Mouse (Mus musculus): Measurements from ENCODE around the gene Tma7. TPM values are rescaled to one million over a fixed set of nuclear protein-coding genes. Genes with fewer than 3 reads are reported as not detected.

Gene Tma7
- total and polyA plus RNA-seq, 3 experiments, result 255 to 529 (median 336) TPM

DNA sequence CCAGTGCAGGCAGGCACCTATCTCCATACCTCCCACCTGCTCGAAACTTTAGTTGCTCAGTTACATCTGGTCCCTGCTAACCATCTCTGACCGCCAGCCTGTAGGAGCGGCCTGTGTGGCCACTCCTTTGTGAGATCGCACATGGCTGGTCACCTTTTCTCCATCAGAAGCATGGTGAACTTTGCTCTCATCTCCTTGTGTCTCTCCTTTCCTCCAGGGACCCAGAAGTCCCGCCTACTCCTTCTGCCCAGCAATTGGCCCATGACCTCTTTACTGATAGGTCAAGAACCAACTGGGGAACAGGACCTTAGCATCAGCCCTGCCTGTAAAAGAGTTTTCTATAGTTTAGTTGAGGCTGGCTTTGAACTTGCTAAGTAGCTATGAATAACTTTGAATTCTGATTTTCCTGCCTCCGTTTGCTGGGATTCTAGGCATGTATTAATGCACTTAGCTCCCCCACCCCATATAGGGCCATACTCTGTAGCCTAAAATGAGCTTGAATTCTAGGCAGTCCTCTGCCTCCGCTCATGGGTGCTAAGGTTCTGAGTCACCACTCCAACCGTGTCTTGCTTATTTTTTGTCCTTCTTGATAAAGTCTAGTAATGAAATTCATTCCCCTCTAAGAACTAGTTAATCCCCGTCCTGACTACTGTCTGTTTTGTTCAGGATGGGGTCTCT, 32.3 kb downstream of the Tma7 start:
- TF ChIP-seq ZKSCAN1 (IDR thresholded peaks at IDR 0.05; ENCODE audit: borderline replicate concordance, low read depth, low read length), result no peak
- no peak for TF ChIP-seq EP300 (IDR thresholded peaks at IDR 0.05; ENCODE audit: low read length)
- TF ChIP-seq MAZ (IDR thresholded peaks at IDR 0.05; ENCODE audit: low read depth, low read length), result no peak
- no peak; the same call in 1 of the 2 replicates for TF ChIP-seq CHD1 (IDR thresholded peaks at IDR 0.05; ENCODE audit: low read depth, low read length)
- TF ChIP-seq POLR2A (IDR thresholded peaks at IDR 0.05; ENCODE audit: low read depth, low read length), result peak; percentile 90
- TF ChIP-seq CTCF (conservative IDR thresholded peaks at IDR 0.05 in 1 of 2, IDR thresholded peaks at IDR 0.05 in 1 of 2; ENCODE audit: low read depth in 2 of 2, low read length in 2 of 2), result no peak
- TF ChIP-seq SIN3A (IDR thresholded peaks at IDR 0.05; ENCODE audit: low read length), result no peak
- TF ChIP-seq UBTF (IDR thresholded peaks at IDR 0.05; ENCODE audit: low read depth, low read length), result no peak
- TF ChIP-seq GABPA (IDR thresholded peaks at IDR 0.05; ENCODE audit: insufficient replicate concordance, low read depth, low read length), result no peak
- TF ChIP-seq USF1 (IDR thresholded peaks at IDR 0.05; ENCODE audit: low read depth, low read length), result no peak
- no peak for TF ChIP-seq KAT2A (IDR thresholded peaks at IDR 0.05; ENCODE audit: insufficient replicate concordance, low read length)
- peak; percentile 88 for TF ChIP-seq MAX (IDR thresholded peaks at IDR 0.05; ENCODE audit: low read length)
- TF ChIP-seq JUN (IDR thresholded peaks at IDR 0.05; ENCODE audit: insufficient read depth, low read depth, low read length), result no peak
- peak; percentile 89 for TF ChIP-seq TBP (conservative IDR thresholded peaks at IDR 0.05; ENCODE audit: low read depth, low read length)
- TF ChIP-seq MYC (IDR thresholded peaks at IDR 0.05; ENCODE audit: low read depth, low read length), result peak; percentile 94
- no peak for TF ChIP-seq SMC3 (IDR thresholded peaks at IDR 0.05; ENCODE audit: low read depth, low read length)
- no peak for TF ChIP-seq ZC3H11A (IDR thresholded peaks at IDR 0.05; ENCODE audit: low read depth, low read length)
- no peak for TF ChIP-seq IRF4 (IDR thresholded peaks at IDR 0.05; ENCODE audit: low read depth, low read length)
- TF ChIP-seq MAFK (IDR thresholded peaks at IDR 0.05; ENCODE audit: insufficient replicate concordance, low read length), result no peak
- no peak for TF ChIP-seq PAX5 (IDR thresholded peaks at IDR 0.05; ENCODE audit: low read length)
- 0 out of 2 replicates have a peak, but pooled peaks have one; percentile 59 for TF ChIP-seq POLR2AphosphoS2 (IDR thresholded peaks at IDR 0.05; ENCODE audit: low read depth, low read length)
- TF ChIP-seq ZNF384 (IDR thresholded peaks at IDR 0.05; ENCODE audit: low read depth, low read length), result no peak
- TF ChIP-seq TCF12 (IDR thresholded peaks at IDR 0.05; ENCODE audit: low read depth, low read length), result peak; percentile 61
- TF ChIP-seq ZMIZ1 (IDR thresholded peaks at IDR 0.05; ENCODE audit: low read depth, low read length), result no peak
- peak; percentile 49 for TF ChIP-seq CHD2 (IDR thresholded peaks at IDR 0.05; ENCODE audit: low read length)
- TF ChIP-seq MEF2A (IDR thresholded peaks at IDR 0.05; ENCODE audit: borderline replicate concordance, low read depth, low read length), result no peak
- no peak for TF ChIP-seq RCOR1 (conservative IDR thresholded peaks at IDR 0.05; ENCODE audit: low read depth, low read length)
- no peak for TF ChIP-seq ETS1 (conservative IDR thresholded peaks at IDR 0.05; ENCODE audit: low read depth, low read length)
- peak; percentile 77 for TF ChIP-seq NELFE (IDR thresholded peaks at IDR 0.05; ENCODE audit: low read depth, low read length)
- TF ChIP-seq MXI1 (IDR thresholded peaks at IDR 0.05; ENCODE audit: low read depth, low read length), result peak; percentile 75; the same call in 1 of the 2 replicates
- no peak for TF ChIP-seq NRF1 (IDR thresholded peaks at IDR 0.05; ENCODE audit: low read depth, low read length)
- TF ChIP-seq JUND (conservative IDR thresholded peaks at IDR 0.05; ENCODE audit: low read depth, low read length), result no peak
- TF ChIP-seq USF2 (conservative IDR thresholded peaks at IDR 0.05; ENCODE audit: low read depth, low read length), result no peak
- no peak; the same call in none of the 2 replicates for TF ChIP-seq HCFC1 (IDR thresholded peaks at IDR 0.05; ENCODE audit: low read depth, low read length)
- peak; percentile 18; the same call in 1 of the 2 replicates for TF ChIP-seq ELF1 (IDR thresholded peaks at IDR 0.05; ENCODE audit: low read depth, low read length)
- no peak for TF ChIP-seq RAD21 (IDR thresholded peaks at IDR 0.05; ENCODE audit: low read depth, low read length)
- no peak for TF ChIP-seq E2F4 (IDR thresholded peaks at IDR 0.05; ENCODE audit: insufficient replicate concordance, low read depth, low read length)
- no peak for TF ChIP-seq BHLHE40 (IDR thresholded peaks at IDR 0.05; ENCODE audit: low read depth, low read length)
- peaks cover 15 to 42% of the 10 kb centered on the region in 2 experiments for H3K4me1 ChIP-seq (ENCODE audit: control insufficient read depth in 1 of 2, insufficient read depth in 2 of 2)
- H3K27ac ChIP-seq (ENCODE audit: insufficient read depth, low read depth), result peak overlapping the region; percentile 93
- in situ Hi-C loops (cut with MboI; ENCODE audit: low pct_ligation_motif_present, low pct_unique_long_range_greater_than_20kb, low sequenced_read_pairs), result loop anchor here (5.0 kb wide), 1 partner anchor 43 kb away; no protein-coding TSS in a partner anchor
- peak; percentile 93 for DNase-seq (ENCODE audit: extremely low read depth)
- peak overlapping the region; percentile 88 for H3K4me2 ChIP-seq (ENCODE audit: insufficient read depth, low read depth, poor library complexity, severe bottlenecking)
- peak overlapping the region; percentile 67 for H3K9ac ChIP-seq (ENCODE audit: insufficient read depth, low read depth)
- no peaks in the 10 kb centered on the region for H3K27me3 ChIP-seq (replicated peaks)
- H3K79me2 ChIP-seq (replicated peaks; ENCODE audit: control insufficient read depth, extremely low read depth, insufficient read depth, poor library complexity, severe bottlenecking), result peaks cover 52% of the 10 kb centered on the region
- H3K9me3 ChIP-seq (replicated peaks; ENCODE audit: low read length), result no peaks in the 10 kb centered on the region
- H3K36me3 ChIP-seq (replicated peaks in 1 of 2; ENCODE audit: control insufficient read depth in 1 of 2, insufficient read depth in 1 of 2, low read length in 1 of 2), result peaks cover 0 to 14% of the 10 kb centered on the region in 2 experiments
- peak overlapping the region; percentile 67 to 91 (median 80) for H3K4me3 ChIP-seq (replicated peaks in 1 of 3; ENCODE audit: low read depth in 2 of 3, low read length in 2 of 3, poor library complexity in 1 of 3)
- dilution Hi-C loops (cut with MboI; ENCODE audit: extremely low pct_ligation_motif_present, extremely low pct_unique_long_range_greater_than_20kb, low sequenced_read_pairs), result no loop called here

Measured in CH12.LX (cell line).